Mouse (Mus musculus): ENCODE results near the gene Ccdc57. TPM values are rescaled to one million over a fixed set of nuclear protein-coding genes. Genes with fewer than 3 reads are reported as not detected.
A peak's percentile ranks its signal among the peaks of the same experiment; 100 is the strongest.

Ccdc57 gene
- polyA plus RNA-seq, 1 experiment from 2014 or later = 7.2 TPM

- no peak for ATAC-seq (ENCODE audit: insufficient read depth)
- Histone ChIP-seq H3K27ac (ENCODE audit: low read depth) (no peak overlapping the region), H3K27me3 (ENCODE audit: insufficient read depth, low read length) (no peaks in the 10 kb centered on the region), H3K4me3 (ENCODE audit: low read depth, low read length) (no peak overlapping the region), H3K36me3 (ENCODE audit: insufficient read depth) (no peaks in the 10 kb centered on the region), H3K4me1 (ENCODE audit: insufficient read depth) (peaks cover 4% of the 10 kb centered on the region; the same call in 1 of the 2 replicates), H3K4me2 (no peak overlapping the region), H3K9ac (no peak overlapping the region), H3K9me3 (ENCODE audit: low read depth, low read length) (no peaks in the 10 kb centered on the region)
- 72% methylated on average over 7 of the region's 7 CpGs for WGBS
- no peak for TF ChIP-seq CTCF (IDR thresholded peaks at IDR 0.05; ENCODE audit: low read depth)
- no peak for DNase-seq
Measured at GRCm38 (mm10) chr11:120945266-120945665, 12.6 kb upstream of the Ccdc57 start.

GRCm38 (mm10) chr11:120940959-120941358 lies 8.3 kb upstream of the Ccdc57 start:
- Histone ChIP-seq H3K27ac (ENCODE audit: low read depth) (no peak overlapping the region), H3K4me1 (ENCODE audit: insufficient read depth) (no peaks in the 10 kb centered on the region), H3K9me3 (ENCODE audit: low read depth, low read length) (no peaks in the 10 kb centered on the region), H3K9ac (no peak overlapping the region), H3K4me2 (no peak overlapping the region), H3K4me3 (ENCODE audit: low read depth, low read length) (no peak overlapping the region), H3K36me3 (ENCODE audit: insufficient read depth) (no peaks in the 10 kb centered on the region), H3K27me3 (ENCODE audit: insufficient read depth, low read length) (no peaks in the 10 kb centered on the region)
- 86% methylated on average over 6 of the region's 6 CpGs for WGBS
- DNase-seq (no peak), ATAC-seq (ENCODE audit: insufficient read depth) (no peak)
- TF ChIP-seq CTCF (IDR thresholded peaks at IDR 0.05; ENCODE audit: low read depth) = no peak

- Histone ChIP-seq H3K4me3 (ENCODE audit: low read depth, low read length) (no peak overlapping the region), H3K27me3 (ENCODE audit: insufficient read depth, low read length) (no peaks in the 10 kb centered on the region), H3K9me3 (ENCODE audit: low read depth, low read length) (no peaks in the 10 kb centered on the region), H3K4me2 (no peak overlapping the region), H3K9ac (no peak overlapping the region), H3K27ac (ENCODE audit: low read depth) (no peak overlapping the region), H3K4me1 (ENCODE audit: insufficient read depth) (no peaks in the 10 kb centered on the region), H3K36me3 (ENCODE audit: insufficient read depth) (no peaks in the 10 kb centered on the region)
- 44% methylated on average over 6 of the region's 6 CpGs for WGBS
- TF ChIP-seq CTCF (IDR thresholded peaks at IDR 0.05; ENCODE audit: low read depth) = no peak
- ATAC-seq (ENCODE audit: insufficient read depth) (no peak), DNase-seq (no peak)
Measured at GRCm38 (mm10) chr11:120939712-120940341, 7.2 kb upstream of the Ccdc57 start.

GRCm38 (mm10) chr11:120938795-120939194 lies 6.1 kb upstream of the Ccdc57 start:
- Histone ChIP-seq H3K36me3 (ENCODE audit: insufficient read depth) (no peaks in the 10 kb centered on the region), H3K9me3 (ENCODE audit: low read depth, low read length) (no peaks in the 10 kb centered on the region), H3K9ac (no peak overlapping the region), H3K27ac (ENCODE audit: low read depth) (0 out of 2 replicates have a peak overlapping the region, but pooled peaks have one; percentile 12), H3K27me3 (ENCODE audit: insufficient read depth, low read length) (no peaks in the 10 kb centered on the region), H3K4me1 (ENCODE audit: insufficient read depth) (no peaks in the 10 kb centered on the region), H3K4me2 (no peak overlapping the region), H3K4me3 (ENCODE audit: low read depth, low read length) (no peak overlapping the region)
- 16% methylated on average over 4 of the region's 4 CpGs for whole genome bisulfite sequencing
- ATAC-seq (ENCODE audit: insufficient read depth) (no peak), DNase-seq (no peak)
- TF ChIP-seq CTCF (IDR thresholded peaks at IDR 0.05; ENCODE audit: low read depth) = no peak

- Histone ChIP-seq H3K4me2 (no peak overlapping the region), H3K4me1 (ENCODE audit: insufficient read depth) (no peaks in the 10 kb centered on the region; the same call in 1 of the 2 replicates), H3K9me3 (ENCODE audit: low read depth, low read length) (no peaks in the 10 kb centered on the region), H3K27me3 (ENCODE audit: insufficient read depth, low read length) (no peaks in the 10 kb centered on the region), H3K36me3 (ENCODE audit: insufficient read depth) (no peaks in the 10 kb centered on the region), H3K4me3 (ENCODE audit: low read depth, low read length) (no peak overlapping the region), H3K27ac (ENCODE audit: low read depth) (no peak overlapping the region), H3K9ac (no peak overlapping the region)
- DNase-seq (no peak), ATAC-seq (ENCODE audit: insufficient read depth) (no peak)
- no peak for TF ChIP-seq CTCF (IDR thresholded peaks at IDR 0.05; ENCODE audit: low read depth)
- WGBS = 89% methylated on average over 1 of the region's 1 CpGs
Measured at GRCm38 (mm10) chr11:120937976-120938375, 5.3 kb upstream of the Ccdc57 start.

GRCm38 (mm10) chr11:120931479-120931878 lies 1.2 kb downstream of the Ccdc57 start:
- Histone ChIP-seq H3K9ac (no peak overlapping the region), H3K27ac (ENCODE audit: low read depth) (no peak overlapping the region), H3K27me3 (ENCODE audit: insufficient read depth, low read length) (no peaks in the 10 kb centered on the region), H3K9me3 (ENCODE audit: low read depth, low read length) (no peaks in the 10 kb centered on the region), H3K4me3 (ENCODE audit: low read depth, low read length) (0 out of 2 replicates have a peak overlapping the region, but pooled peaks have one; percentile 71), H3K36me3 (ENCODE audit: insufficient read depth) (peaks cover 1% of the 10 kb centered on the region; the same call in 1 of the 2 replicates), H3K4me1 (ENCODE audit: insufficient read depth) (no peaks in the 10 kb centered on the region; the same call in 1 of the 2 replicates), H3K4me2 (no peak overlapping the region; the same call in 1 of the 2 replicates)
- no peak for DNase-seq
- no peak for TF ChIP-seq CTCF (IDR thresholded peaks at IDR 0.05; ENCODE audit: low read depth)
- no peak for ATAC-seq (ENCODE audit: insufficient read depth)
- WGBS = 89% methylated on average over 4 of the region's 4 CpGs

- no peak overlapping the region for H3K27ac ChIP-seq (ENCODE audit: low read depth)
- TF ChIP-seq CTCF (IDR thresholded peaks at IDR 0.05; ENCODE audit: low read depth) = no peak
- no peak overlapping the region for H3K4me2 ChIP-seq
- no peak for DNase-seq
- WGBS = 89% methylated on average over 4 of the region's 4 CpGs
- no peaks in the 10 kb centered on the region for H3K27me3 ChIP-seq (ENCODE audit: insufficient read depth, low read length)
- no peaks in the 10 kb centered on the region for H3K9me3 ChIP-seq (ENCODE audit: low read depth, low read length)
- H3K9ac ChIP-seq = no peak overlapping the region
- H3K36me3 ChIP-seq (ENCODE audit: insufficient read depth) = peaks cover 16% of the 10 kb centered on the region; the same call in 1 of the 2 replicates
- no peak overlapping the region for H3K4me3 ChIP-seq (ENCODE audit: low read depth, low read length)
- H3K4me1 ChIP-seq (ENCODE audit: insufficient read depth) = no peaks in the 10 kb centered on the region; the same call in 1 of the 2 replicates
- no peak for ATAC-seq (ENCODE audit: insufficient read depth)
Measured at GRCm38 (mm10) chr11:120928468-120928867, 4.2 kb downstream of the Ccdc57 start.
